Mouse (Mus musculus): ENCODE results near the gene Cdkal1. TPM values are rescaled to one million over a fixed set of nuclear protein-coding genes. Genes with fewer than 3 reads are reported as not detected.

The Cdkal1 gene
- 2.5 and 3.3 TPM in 2 replicates for polyA plus RNA-seq (2012; rRNA removed)

- Histone ChIP-seq H3K27ac (ENCODE audit: control insufficient read depth, insufficient read depth, low read length) (peak within 1 kb of the TSS; percentile 70; the same call in 1 of the 2 replicates), H3K4me3 (ENCODE audit: control insufficient read depth, insufficient read depth, low read length) (peak within 1 kb of the TSS; percentile 98), H3K4me1 (replicated peaks; ENCODE audit: control insufficient read depth, insufficient read depth, low read length) (no peaks in the 10 kb centered on the region), H3K36me3 (ENCODE audit: control insufficient read depth, insufficient read depth, low read length) (no peaks in the 10 kb centered on the region; the same call in 1 of the 2 replicates), H3K27me3 (ENCODE audit: control insufficient read depth, insufficient read depth, low read length) (no peaks in the 10 kb centered on the region)
- no peak for TF ChIP-seq CTCF (IDR thresholded peaks at IDR 0.05; ENCODE audit: borderline replicate concordance, control insufficient read depth, extremely low read depth, insufficient read depth, low read length, poor library complexity)
- no peak for TF ChIP-seq POLR2A (IDR thresholded peaks at IDR 0.05; ENCODE audit: control insufficient read depth, extremely low read depth, insufficient read depth, low read length, poor library complexity)
- WGBS = under 1% methylated on average over 33 of the region's 33 CpGs
- peak; percentile 77 for DNase-seq
Measured at GRCm38 (mm10) chr13:29855281-29856031, at the start of gene Cdkal1. Gene Cdkal1 (minus strand): TSS chr13:29855674.

GRCm38 (mm10) chr13:29903341-29903740 lies 47.9 kb upstream of the Cdkal1 start:
- no peak for DNase-seq
- WGBS = 96% methylated on average over 1 of the region's 1 CpGs
- Histone ChIP-seq H3K4me1 (replicated peaks; ENCODE audit: control insufficient read depth, insufficient read depth, low read length) (no peaks in the 10 kb centered on the region), H3K27me3 (ENCODE audit: control insufficient read depth, insufficient read depth, low read length) (no peaks in the 10 kb centered on the region), H3K4me3 (ENCODE audit: control insufficient read depth, insufficient read depth, low read length) (no peak overlapping the region), H3K36me3 (ENCODE audit: control insufficient read depth, insufficient read depth, low read length) (peaks cover 3% of the 10 kb centered on the region; the same call in 1 of the 2 replicates), H3K27ac (ENCODE audit: control insufficient read depth, insufficient read depth, low read length) (no peak overlapping the region)
- TF ChIP-seq POLR2A (IDR thresholded peaks at IDR 0.05; ENCODE audit: control insufficient read depth, extremely low read depth, insufficient read depth, low read length, poor library complexity) (no peak), CTCF (IDR thresholded peaks at IDR 0.05; ENCODE audit: borderline replicate concordance, control insufficient read depth, extremely low read depth, insufficient read depth, low read length, poor library complexity) (no peak)

GRCm38 (mm10) chr13:29902676-29903075 lies 47.2 kb upstream of the Cdkal1 start:
- Histone ChIP-seq H3K4me1 (replicated peaks; ENCODE audit: control insufficient read depth, insufficient read depth, low read length) (no peaks in the 10 kb centered on the region), H3K36me3 (ENCODE audit: control insufficient read depth, insufficient read depth, low read length) (no peaks in the 10 kb centered on the region), H3K4me3 (ENCODE audit: control insufficient read depth, insufficient read depth, low read length) (no peak overlapping the region), H3K27me3 (ENCODE audit: control insufficient read depth, insufficient read depth, low read length) (no peaks in the 10 kb centered on the region), H3K27ac (ENCODE audit: control insufficient read depth, insufficient read depth, low read length) (no peak overlapping the region)
- no peak for DNase-seq
- WGBS = 100% methylated on average over 1 of the region's 1 CpGs
- TF ChIP-seq POLR2A (IDR thresholded peaks at IDR 0.05; ENCODE audit: control insufficient read depth, extremely low read depth, insufficient read depth, low read length, poor library complexity) (no peak), CTCF (IDR thresholded peaks at IDR 0.05; ENCODE audit: borderline replicate concordance, control insufficient read depth, extremely low read depth, insufficient read depth, low read length, poor library complexity) (no peak)

- no peak for DNase-seq
- no peak overlapping the region for H3K27ac ChIP-seq (ENCODE audit: control insufficient read depth, insufficient read depth, low read length)
- H3K4me3 ChIP-seq (ENCODE audit: control insufficient read depth, insufficient read depth, low read length) = no peak overlapping the region
- H3K27me3 ChIP-seq (ENCODE audit: control insufficient read depth, insufficient read depth, low read length) = no peaks in the 10 kb centered on the region
- TF ChIP-seq POLR2A (IDR thresholded peaks at IDR 0.05; ENCODE audit: control insufficient read depth, extremely low read depth, insufficient read depth, low read length, poor library complexity) (no peak), CTCF (IDR thresholded peaks at IDR 0.05; ENCODE audit: borderline replicate concordance, control insufficient read depth, extremely low read depth, insufficient read depth, low read length, poor library complexity) (no peak)
- H3K36me3 ChIP-seq (ENCODE audit: control insufficient read depth, insufficient read depth, low read length) = no peaks in the 10 kb centered on the region
- WGBS = 82% methylated on average over 4 of the region's 4 CpGs
- no peaks in the 10 kb centered on the region for H3K4me1 ChIP-seq (replicated peaks; ENCODE audit: control insufficient read depth, insufficient read depth, low read length)
Measured at GRCm38 (mm10) chr13:29901641-29902040, 46.2 kb upstream of the Cdkal1 start.

- H3K4me1 ChIP-seq (replicated peaks; ENCODE audit: control insufficient read depth, insufficient read depth, low read length) = no peaks in the 10 kb centered on the region
- H3K4me3 ChIP-seq (ENCODE audit: control insufficient read depth, insufficient read depth, low read length) = no peak overlapping the region
- H3K36me3 ChIP-seq (ENCODE audit: control insufficient read depth, insufficient read depth, low read length) = no peaks in the 10 kb centered on the region
- TF ChIP-seq CTCF (IDR thresholded peaks at IDR 0.05; ENCODE audit: borderline replicate concordance, control insufficient read depth, extremely low read depth, insufficient read depth, low read length, poor library complexity) (no peak), POLR2A (IDR thresholded peaks at IDR 0.05; ENCODE audit: control insufficient read depth, extremely low read depth, insufficient read depth, low read length, poor library complexity) (no peak)
- WGBS = 85% methylated on average over 3 of the region's 3 CpGs
- no peak for DNase-seq
- H3K27ac ChIP-seq (ENCODE audit: control insufficient read depth, insufficient read depth, low read length) = no peak overlapping the region
- no peaks in the 10 kb centered on the region for H3K27me3 ChIP-seq (ENCODE audit: control insufficient read depth, insufficient read depth, low read length)
Measured at GRCm38 (mm10) chr13:29866780-29867179, 11.3 kb upstream of the Cdkal1 start.

GRCm38 (mm10) chr13:29864331-29864730 lies 8.9 kb upstream of the Cdkal1 start:
- H3K27me3 ChIP-seq (ENCODE audit: control insufficient read depth, insufficient read depth, low read length) = no peaks in the 10 kb centered on the region
- H3K4me3 ChIP-seq (ENCODE audit: control insufficient read depth, insufficient read depth, low read length) = no peak overlapping the region
- no peak overlapping the region for H3K27ac ChIP-seq (ENCODE audit: control insufficient read depth, insufficient read depth, low read length)
- TF ChIP-seq POLR2A (IDR thresholded peaks at IDR 0.05; ENCODE audit: control insufficient read depth, extremely low read depth, insufficient read depth, low read length, poor library complexity) = no peak
- TF ChIP-seq CTCF (IDR thresholded peaks at IDR 0.05; ENCODE audit: borderline replicate concordance, control insufficient read depth, extremely low read depth, insufficient read depth, low read length, poor library complexity) = no peak
- H3K36me3 ChIP-seq (ENCODE audit: control insufficient read depth, insufficient read depth, low read length) = no peaks in the 10 kb centered on the region
- WGBS = 95% methylated on average over 6 of the region's 6 CpGs
- no peaks in the 10 kb centered on the region for H3K4me1 ChIP-seq (replicated peaks; ENCODE audit: control insufficient read depth, insufficient read depth, low read length)
- DNase-seq = no peak

Measured in thymus, adult 2 months (tissue).